In the genomic region with DNA sequence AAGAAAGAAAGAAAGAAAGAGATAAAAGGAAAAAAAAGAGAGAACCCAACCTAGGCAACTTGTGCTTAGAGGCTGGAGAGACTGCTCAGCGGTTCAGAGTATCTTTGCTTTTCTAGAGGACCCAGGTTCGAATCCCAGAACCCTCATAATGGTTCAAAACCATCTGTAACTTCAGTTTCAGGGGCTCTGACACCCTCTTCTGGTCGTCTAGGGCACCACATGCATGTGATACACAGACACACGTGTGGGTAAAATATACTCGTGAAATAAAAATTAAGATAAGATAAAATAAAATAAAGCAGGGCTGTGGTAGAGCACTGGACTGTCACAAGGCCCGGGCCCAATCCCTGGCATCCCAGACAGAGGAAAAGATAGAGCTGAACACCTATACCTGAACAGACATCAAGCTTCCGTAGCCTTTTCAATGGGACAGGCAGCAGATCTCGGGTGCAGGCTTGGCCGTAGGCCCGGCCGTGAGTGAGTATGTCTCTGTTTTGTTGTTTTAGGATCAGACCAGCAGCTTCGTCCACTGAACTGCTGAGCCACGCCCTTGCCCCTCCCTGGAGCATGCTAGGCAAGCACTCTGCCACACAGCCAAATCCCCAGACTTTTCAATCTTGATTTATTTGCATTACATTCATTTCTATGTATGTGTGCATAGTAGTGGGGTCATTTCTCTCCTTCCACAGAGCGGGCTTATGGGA, we compare ENCODE assay signal across 16 mouse cellular contexts. TPM values are rescaled to one million over a fixed set of nuclear protein-coding genes. Genes with fewer than 3 reads are reported as not detected.
A peak's percentile ranks its signal among the peaks of the same experiment; 100 is the strongest.
DNase-seq lines count a peak whose midpoint lies in the region; ATAC-seq and TF ChIP-seq lines count a peak whose summit lies in the region.
"Had no signal": no experiment of that assay in that cellular context is flagged by ENCODE, and none has a peak within 500 bp of the region (broad histone marks: within the 10 kb centered on the region; RNA-seq: fewer than 3 reads in every experiment).

No protein-coding gene starts in this region.

- H3K79me2 ChIP-seq in MEL (ENCODE audit: control insufficient read depth, insufficient read depth, low read length, poor library complexity), result no peaks in the 10 kb centered on the region

- H3K9me3 ChIP-seq in midbrain, embryonic 11.5 days (ENCODE audit: control insufficient read depth, low read length), result no peaks in the 10 kb centered on the region
- H3K9me3 ChIP-seq in midbrain, embryonic 16.5 days (replicated peaks; ENCODE audit: control insufficient read depth, low read length, poor library complexity, severe bottlenecking), result no peaks in the 10 kb centered on the region
- H3K9me3 ChIP-seq in MEL (replicated peaks; ENCODE audit: insufficient read depth, low read length), result no peaks in the 10 kb centered on the region
- H3K9me3 ChIP-seq: limb, embryonic 15.5 days; midbrain, embryonic 10.5 days had no signal

- 79% methylated on average over 14 of the region's 14 CpGs for whole genome bisulfite sequencing in midbrain, embryonic 11.5 days
- WGBS in midbrain, embryonic 16.5 days, result 78% methylated on average over 14 of the region's 14 CpGs

- H3K27me3 ChIP-seq in midbrain, embryonic 11.5 days (ENCODE audit: control insufficient read depth, insufficient read depth, low read length), result no peaks in the 10 kb centered on the region
- no peaks in the 10 kb centered on the region for H3K27me3 ChIP-seq in midbrain, embryonic 16.5 days (ENCODE audit: control insufficient read depth, insufficient read depth, low read depth, low read length)
- H3K27me3 ChIP-seq in MEL (ENCODE audit: control insufficient read depth in 1 of 2, insufficient read depth in 2 of 2, low read length in 2 of 2), result no peaks in the 10 kb centered on the region
- H3K27me3 ChIP-seq: limb, embryonic 15.5 days had no signal

- H3K4me3 ChIP-seq in midbrain, embryonic 11.5 days (ENCODE audit: low read depth, low read length), result no peak overlapping the region
- no peak overlapping the region for H3K4me3 ChIP-seq in midbrain, embryonic 16.5 days (ENCODE audit: low read depth, low read length)
- H3K4me3 ChIP-seq in MEL (ENCODE audit: control insufficient read depth in 1 of 2, insufficient read depth in 1 of 2, low read depth in 2 of 2, low read length in 2 of 2), result no peak overlapping the region
- H3K4me3 ChIP-seq: limb, embryonic 15.5 days; midbrain, embryonic 10.5 days had no signal

- no peak overlapping the region for H3K4me2 ChIP-seq in midbrain, embryonic 11.5 days
- no peak overlapping the region for H3K4me2 ChIP-seq in midbrain, embryonic 16.5 days (ENCODE audit: low read length)
- H3K4me2 ChIP-seq: limb, embryonic 15.5 days had no signal

- no peak for ATAC-seq in midbrain, embryonic 11.5 days (ENCODE audit: low FRiP score)
- no peak for ATAC-seq in midbrain, embryonic 16.5 days
- ATAC-seq in megakaryocyte-erythroid progenitor cell, adult 5-6 weeks (replicated peaks; ENCODE audit: low FRiP score, low TSS enrichment, poor library complexity, severe bottlenecking), result 0 out of 2 replicates have a peak, but pooled peaks have one; percentile 33
- ATAC-seq: forebrain, embryonic 14.5 days had no signal

- TF ChIP-seq POLR2A in MEL (IDR thresholded peaks at IDR 0.05; ENCODE audit: control insufficient read depth in 1 of 2, insufficient read depth in 1 of 2, low read depth in 1 of 2, low read length in 2 of 2, poor library complexity in 1 of 2), result no peak

- peak; percentile 57 for DNase-seq in kidney, postnatal 10 days
- no peak for DNase-seq in kidney, adult 18-20 months
- DNase-seq in midbrain, embryonic 11.5 days (ENCODE audit: low spot score, missing footprints), result peak; percentile 83
- DNase-seq in MEL (ENCODE audit: low read depth, low spot score), result peak; percentile 62
- DNase-seq in cerebellum, postnatal 10 days, result no peak
- DNase-seq in thymus, postnatal 10 days (ENCODE audit: low spot score in 2 of 2), result no peak
- DNase-seq: adrenal gland, adult 8-10 months; cerebellum, adult 18-20 months; right cerebral cortex, postnatal 14 days had no signal

- TF ChIP-seq RAD21 in MEL (IDR thresholded peaks at IDR 0.05; ENCODE audit: low read depth, low read length), result peak; percentile 59

- no peak overlapping the region for H3K9ac ChIP-seq in midbrain, embryonic 11.5 days (ENCODE audit: low read length)
- no peak overlapping the region for H3K9ac ChIP-seq in midbrain, embryonic 16.5 days (ENCODE audit: low read depth, low read length)
- no peak overlapping the region for H3K9ac ChIP-seq in MEL (ENCODE audit: control insufficient read depth, low read depth, low read length, poor library complexity, severe bottlenecking)
- H3K9ac ChIP-seq: limb, embryonic 15.5 days had no signal

- no peaks in the 10 kb centered on the region for H3K36me3 ChIP-seq in midbrain, embryonic 11.5 days (ENCODE audit: control insufficient read depth, insufficient read depth, low read length)
- no peaks in the 10 kb centered on the region for H3K36me3 ChIP-seq in midbrain, embryonic 16.5 days (ENCODE audit: control insufficient read depth, insufficient read depth, low read length)
- H3K36me3 ChIP-seq in MEL (ENCODE audit: control insufficient read depth in 1 of 2, insufficient read depth in 2 of 2, low read length in 2 of 2), result peaks cover 0 to 6% of the 10 kb centered on the region in 2 experiments; a peak in 2 of 4 replicates
- H3K36me3 ChIP-seq: limb, embryonic 15.5 days; midbrain, embryonic 10.5 days had no signal

- peaks cover 4% of the 10 kb centered on the region; the same call in 1 of the 2 replicates for H3K4me1 ChIP-seq in midbrain, embryonic 11.5 days (ENCODE audit: control insufficient read depth, insufficient read depth, low read length)
- peaks cover 7% of the 10 kb centered on the region for H3K4me1 ChIP-seq in midbrain, embryonic 16.5 days (ENCODE audit: control insufficient read depth, insufficient read depth, low read length)
- H3K4me1 ChIP-seq in MEL (ENCODE audit: control insufficient read depth in 1 of 2, insufficient read depth in 2 of 2, low read length in 2 of 2), result peaks cover 4 to 17% of the 10 kb centered on the region in 2 experiments

- no peak overlapping the region for H3K27ac ChIP-seq in midbrain, embryonic 11.5 days (ENCODE audit: low read depth, low read length)
- H3K27ac ChIP-seq in midbrain, embryonic 16.5 days (ENCODE audit: low read length), result no peak overlapping the region
- no peak overlapping the region for H3K27ac ChIP-seq in MEL (ENCODE audit: control insufficient read depth, low read depth, low read length)
- H3K27ac ChIP-seq: limb, embryonic 15.5 days; midbrain, embryonic 10.5 days had no signal

- no peak for TF ChIP-seq EP300 in MEL (IDR thresholded peaks at IDR 0.05; ENCODE audit: low read depth in 1 of 2, low read length in 2 of 2)

- peak; percentile 32 to 63 (median 45) for TF ChIP-seq CTCF in MEL (IDR thresholded peaks at IDR 0.05 in 2 of 3, conservative IDR thresholded peaks at IDR 0.05 in 1 of 3; ENCODE audit: control insufficient read depth in 1 of 3, insufficient read depth in 1 of 3, low read depth in 2 of 3, low read length in 3 of 3, poor library complexity in 1 of 3, severe bottlenecking in 1 of 3)

TF ChIP-seq in MEL, 35 proteins besides CTCF, POLR2A, EP300 and RAD21 (continues in another document):
- TF ChIP-seq NELFE (IDR thresholded peaks at IDR 0.05; ENCODE audit: low read depth, low read length) (no peak), ETS1 (IDR thresholded peaks at IDR 0.05; ENCODE audit: low read depth, low read length) (no peak), SMC3 (IDR thresholded peaks at IDR 0.05; ENCODE audit: low read depth, low read length) (peak; percentile 53), TCF12 (IDR thresholded peaks at IDR 0.05; ENCODE audit: low read depth, low read length) (no peak), KAT2A (conservative IDR thresholded peaks at IDR 0.05; ENCODE audit: low read depth, low read length) (no peak), ZC3H11A (IDR thresholded peaks at IDR 0.05; ENCODE audit: low read depth, low read length) (peak; percentile 33; the same call in 1 of the 2 replicates)

RNA-seq across cellular contexts. Expression of a gene that starts 4.5 kb away (rescaled TPM):
- polyA plus RNA-seq in midbrain, embryonic 11.5 days (2014; fragmentation: Nextera tagmentation; extraction: Ambion mirVana), result 321 and 338 TPM in 2 replicates
- polyA plus RNA-seq in midbrain, embryonic 16.5 days (2015; fragmentation: Nextera tagmentation; extraction: Ambion mirVana), result 179 and 186 TPM in 2 replicates
- 268 and 304 TPM in 2 replicates for total RNA-seq in MEL (2012; rRNA removed)
- polyA plus RNA-seq in MEL (2012; ENCODE audit: insufficient read depth in 1 of 2, insufficient read length in 2 of 2, low read depth in 1 of 2, low replicate concordance in 2 of 2, missing spikeins in 1 of 2), result 100 to 1,000 TPM in 1 of 2 experiments, not detected in 1; 424 TPM
- total RNA-seq in megakaryocyte-erythroid progenitor cell, adult 5-6 weeks (2014; fragmentation: Nextera tagmentation), result 241 and 279 TPM in 2 replicates
- 113 and 125 TPM in 2 replicates for total RNA-seq in megakaryocyte-erythroid progenitor cell, adult 5-6 weeks (2017)

RNA-seq across cellular contexts. Expression of a gene that starts 16.7 kb away (rescaled TPM):
- 0.30 TPM in 1 of 2 replicates, not detected in the other for polyA plus RNA-seq in midbrain, embryonic 11.5 days (2014; fragmentation: Nextera tagmentation; extraction: Ambion mirVana)
- 0.46 and 0.92 TPM in 2 replicates for polyA plus RNA-seq in midbrain, embryonic 16.5 days (2015; fragmentation: Nextera tagmentation; extraction: Ambion mirVana)
- total RNA-seq in MEL (2012; rRNA removed), result 0.07 TPM in 1 of 2 replicates, not detected in the other
- under 1 TPM in 1 of 2 experiments, not detected in 1; 0.21 TPM for polyA plus RNA-seq in MEL (2012; ENCODE audit: insufficient read depth in 1 of 2, insufficient read length in 2 of 2, low read depth in 1 of 2, low replicate concordance in 2 of 2, missing spikeins in 1 of 2)
- total RNA-seq in megakaryocyte-erythroid progenitor cell, adult 5-6 weeks (2014; fragmentation: Nextera tagmentation), result not detected in 2 replicates
- not detected in 2 replicates for total RNA-seq in megakaryocyte-erythroid progenitor cell, adult 5-6 weeks (2017)
- total RNA-seq: adrenal gland, adult 8-10 months; hematopoietic stem cell, adult 5-6 weeks had no signal
- polyA plus RNA-seq: heart, embryonic 14.5 days had no signal

RNA-seq across cellular contexts. Expression of a gene that starts 24.4 kb away (rescaled TPM):
- 5.6 and 5.8 TPM in 2 replicates for polyA plus RNA-seq in midbrain, embryonic 11.5 days (2014; fragmentation: Nextera tagmentation; extraction: Ambion mirVana)
- polyA plus RNA-seq in midbrain, embryonic 16.5 days (2015; fragmentation: Nextera tagmentation; extraction: Ambion mirVana), result 16.7 and 17.1 TPM in 2 replicates
- total RNA-seq in MEL (2012; rRNA removed), result 3.5 and 4.4 TPM in 2 replicates
- polyA plus RNA-seq in MEL (2012; ENCODE audit: insufficient read depth in 1 of 2, insufficient read length in 2 of 2, low read depth in 1 of 2, low replicate concordance in 2 of 2, missing spikeins in 1 of 2), result 1 to 10 TPM in 1 of 2 experiments, not detected in 1; 7.4 TPM
- 4.6 and 5.6 TPM in 2 replicates for total RNA-seq in megakaryocyte-erythroid progenitor cell, adult 5-6 weeks (2014; fragmentation: Nextera tagmentation)
- 7.0 and 8.3 TPM in 2 replicates for total RNA-seq in megakaryocyte-erythroid progenitor cell, adult 5-6 weeks (2017)

RNA-seq across cellular contexts. Expression of a gene that starts 38.2 kb away (rescaled TPM):
- polyA plus RNA-seq in midbrain, embryonic 11.5 days (2014; fragmentation: Nextera tagmentation; extraction: Ambion mirVana), result 1.5 and 1.6 TPM in 2 replicates
- polyA plus RNA-seq in midbrain, embryonic 16.5 days (2015; fragmentation: Nextera tagmentation; extraction: Ambion mirVana), result 2.4 and 2.7 TPM in 2 replicates
- 0.46 and 0.92 TPM in 2 replicates for total RNA-seq in MEL (2012; rRNA removed)
- under 1 TPM in 1 of 2 experiments, not detected in 1; 0.79 TPM for polyA plus RNA-seq in MEL (2012; ENCODE audit: insufficient read depth in 1 of 2, insufficient read length in 2 of 2, low read depth in 1 of 2, low replicate concordance in 2 of 2, missing spikeins in 1 of 2)
- 8.5 and 9.8 TPM in 2 replicates for total RNA-seq in megakaryocyte-erythroid progenitor cell, adult 5-6 weeks (2014; fragmentation: Nextera tagmentation)
- total RNA-seq in megakaryocyte-erythroid progenitor cell, adult 5-6 weeks (2017), result 7.2 and 14.6 TPM in 2 replicates

Comparison
In these comparisons a context has a peak if more than half of its experiments do, and no peak if none do; other contexts are left out.
1. DNase-seq: peak in kidney, postnatal 10 days (single experiment), midbrain, embryonic 11.5 days (single experiment) and MEL (single experiment); none in kidney, adult 18-20 months (single experiment), cerebellum, postnatal 10 days (0 of 2) and thymus, postnatal 10 days (0 of 2).